Mouse (Mus musculus) liver, embryonic 14.5 days (tissue): ENCODE results near the gene Ranbp9.

ENCODE experiments used
- CTCF ChIP-seq: IDR thresholded peaks from 2 replicates; pipeline ENCODE4 v1.5.1; 2016; ENCODE audit warnings: antibody characterized with exemption, low read depth, control low read depth
- EP300 ChIP-seq: IDR thresholded peaks from 2 replicates; pipeline ENCODE4 v1.6.1; 2016; ENCODE audit warnings: antibody characterized with exemption, low read depth

- no peak for TF ChIP-seq EP300
- TF ChIP-seq CTCF: no peak
Measured at GRCm38 (mm10) chr13:43399576-43399975, 81.5 kb downstream of the Ranbp9 start.
